Mouse (Mus musculus) c-Kit-positive CD71-positive TER-119-positive erythroid progenitor cells, embryonic 14.5 days (primary cell): ENCODE measurements around the gene Poc1a.

ENCODE experiments used
- DNase-seq: peaks from one replicate; pipeline ENCODE4 v3.0.0-alpha.2; 2013; ENCODE audit warnings: low spot score

The Poc1a gene

DNA sequence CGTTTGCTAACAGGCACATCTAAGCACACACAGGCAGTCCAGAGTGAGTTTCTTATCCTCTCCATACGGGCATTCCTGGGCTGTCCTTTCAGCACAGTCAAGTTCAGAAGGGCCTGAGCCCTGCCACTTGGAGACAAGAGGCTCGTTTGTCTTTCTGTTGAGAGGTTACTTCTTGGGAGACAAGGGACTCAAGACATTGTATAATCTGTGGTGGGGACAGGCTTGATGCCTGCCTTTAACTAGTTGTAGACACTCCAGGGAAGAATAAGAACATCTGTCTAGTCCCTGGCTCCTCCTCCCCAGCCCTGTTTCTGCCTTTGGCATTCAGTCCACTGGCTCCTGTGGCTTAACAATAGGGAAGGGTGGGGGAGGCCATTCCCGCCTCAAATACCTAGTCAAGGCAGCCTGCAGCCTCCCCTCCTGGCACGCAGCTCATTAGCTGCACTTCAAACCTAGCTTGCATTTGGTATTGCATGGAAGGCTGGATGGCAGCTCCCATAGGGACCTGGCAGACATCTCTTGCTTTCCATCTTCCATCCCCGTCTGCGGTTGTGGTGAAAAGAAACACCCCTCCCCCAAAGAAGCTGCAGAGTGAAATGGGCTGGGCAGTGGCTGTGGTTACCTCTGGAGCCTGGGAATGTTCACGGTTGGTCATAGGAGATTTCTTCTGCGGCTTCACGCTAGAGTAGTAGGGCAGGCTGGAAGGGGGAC lies 57.8 kb downstream of the Poc1a start:
- DNase-seq = no peak

DNA sequence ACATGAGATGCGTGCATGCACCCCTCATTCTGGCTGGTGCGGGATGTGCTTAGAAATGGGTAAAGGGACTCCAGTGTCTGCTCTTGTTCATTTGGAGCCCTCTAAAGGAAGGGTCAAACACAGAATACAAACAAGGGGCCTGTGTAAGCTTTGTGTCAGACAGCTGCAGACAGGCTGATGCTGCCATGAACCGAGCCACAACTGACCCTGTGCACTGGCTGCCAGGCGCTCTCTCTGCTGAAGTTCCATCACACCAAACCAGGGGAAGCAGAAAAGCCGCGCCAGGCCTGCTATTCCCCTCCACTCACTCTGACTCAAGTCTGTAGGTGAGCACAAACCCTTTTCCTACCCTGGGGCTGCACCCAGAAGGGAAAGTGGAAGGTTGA lies 58.3 kb downstream of the Poc1a start:
- DNase-seq = no peak

DNA sequence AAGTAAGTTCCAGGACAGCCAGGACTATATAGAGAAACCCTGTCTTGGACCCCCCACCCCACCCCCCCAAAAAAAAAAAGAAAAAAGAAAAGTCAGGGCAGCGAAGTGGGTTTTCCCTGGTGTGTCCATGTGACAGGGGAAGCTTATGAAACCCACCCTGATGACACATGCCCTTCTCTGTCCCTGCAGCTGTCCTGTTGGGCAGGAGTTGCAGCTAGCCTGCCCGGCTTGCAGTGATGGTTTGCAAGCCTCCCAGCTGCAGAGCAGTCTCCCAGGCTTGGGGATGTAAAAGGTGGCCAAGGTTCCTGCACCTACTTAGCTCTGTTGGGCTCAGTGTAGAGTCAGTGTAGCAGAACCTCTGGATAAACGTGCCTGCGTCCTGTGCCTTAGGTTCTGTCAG lies 58.9 kb downstream of the Poc1a start:
- no peak for DNase-seq

DNA sequence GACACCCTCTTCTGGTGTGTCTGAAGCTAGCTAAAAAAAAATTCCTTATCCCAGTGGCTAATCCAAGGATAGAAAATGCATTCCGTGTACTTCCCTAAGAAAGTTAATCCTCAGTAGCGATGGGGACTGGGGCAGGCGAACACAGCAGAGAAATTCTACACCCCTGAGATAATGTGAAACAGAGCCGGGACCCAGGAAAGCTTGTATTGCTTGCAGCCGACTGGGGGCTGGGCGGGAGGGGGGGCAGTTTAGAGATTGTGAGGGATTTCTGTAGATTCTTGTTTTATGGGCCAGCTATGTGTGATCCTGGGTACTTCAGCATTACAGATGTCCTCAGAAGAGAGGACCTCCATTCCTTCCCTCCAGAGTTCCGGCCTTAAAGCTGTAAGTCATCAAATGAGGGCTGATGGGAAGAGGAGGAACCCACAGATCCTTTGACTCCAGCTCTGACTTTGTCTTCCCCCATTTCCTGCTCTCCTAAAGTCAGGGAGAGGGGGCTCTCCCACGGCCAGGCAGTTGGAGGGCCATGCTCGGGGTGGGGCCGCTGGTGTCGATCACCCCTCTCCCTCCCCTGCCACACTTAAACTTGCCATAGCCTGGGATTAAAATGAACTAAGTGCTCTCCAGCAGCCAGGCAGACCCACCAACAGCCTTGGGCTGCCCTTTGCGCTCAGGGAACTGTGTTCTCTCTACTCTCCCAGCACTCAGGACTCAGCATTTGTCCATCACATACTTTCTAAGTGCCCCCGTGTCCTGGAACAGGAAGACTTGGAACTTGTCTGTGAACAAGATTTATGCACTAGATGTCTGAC lies 59.8 kb downstream of the Poc1a start:
- no peak for DNase-seq

DNA sequence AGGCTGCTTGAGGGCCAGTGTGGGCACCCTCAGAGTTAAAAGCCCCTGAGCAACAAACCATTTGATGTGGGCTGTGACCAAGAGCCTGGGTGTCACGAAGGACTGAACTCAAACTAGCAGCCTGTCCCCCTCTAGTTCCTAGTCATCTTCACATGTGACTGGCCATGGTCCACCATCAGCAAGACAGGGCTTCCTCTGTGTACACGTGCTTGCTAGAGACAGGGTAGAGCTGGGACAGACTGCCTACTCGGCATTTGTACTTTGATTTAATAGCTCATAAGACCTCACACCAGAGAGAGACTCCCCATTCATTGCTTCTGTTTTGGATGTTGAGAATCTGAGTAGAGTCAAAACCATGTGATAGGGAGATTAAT lies 60.4 kb downstream of the Poc1a start:
- no peak for DNase-seq

DNA sequence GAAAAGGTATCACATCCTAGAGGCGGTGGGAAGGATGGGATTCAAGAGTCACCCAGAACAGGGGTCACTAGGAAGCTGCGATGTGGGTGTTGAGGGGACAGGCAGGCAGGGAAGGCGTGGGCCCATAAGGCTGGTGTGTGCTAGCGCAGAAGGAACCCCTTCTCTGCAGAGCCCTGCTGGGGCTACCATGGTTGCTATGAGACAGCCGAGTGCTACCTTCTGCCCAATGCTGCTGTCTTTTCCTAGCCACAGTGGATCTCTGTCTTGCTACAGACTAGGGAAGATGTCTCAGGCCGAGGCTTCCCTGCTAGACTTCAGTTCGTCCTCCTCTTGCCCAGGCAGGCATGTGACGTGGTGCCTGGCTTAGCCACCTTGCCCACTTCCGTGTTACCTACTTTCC lies 61.7 kb downstream of the Poc1a start:
- no peak for DNase-seq

DNA sequence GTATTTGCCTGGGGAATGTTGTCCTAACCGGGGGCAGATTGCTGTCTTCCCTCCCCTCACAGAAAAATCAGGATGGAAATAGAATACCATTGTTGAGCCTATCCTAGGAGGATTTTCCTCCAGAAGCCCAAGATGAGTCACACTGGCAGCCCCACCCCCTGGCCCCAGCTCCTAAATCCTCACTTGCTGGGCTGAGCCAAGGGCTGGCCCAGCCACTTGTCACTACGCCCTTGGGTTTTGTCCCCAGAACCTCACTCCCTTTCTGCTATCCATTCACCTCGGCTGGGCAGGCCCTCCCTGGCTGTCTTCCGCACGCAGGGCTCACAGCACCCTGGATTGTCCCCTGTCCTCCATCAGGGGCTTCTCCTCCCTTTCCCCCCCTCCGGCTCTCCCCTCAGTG lies 64.3 kb downstream of the Poc1a start:
- DNase-seq = no peak

DNA sequence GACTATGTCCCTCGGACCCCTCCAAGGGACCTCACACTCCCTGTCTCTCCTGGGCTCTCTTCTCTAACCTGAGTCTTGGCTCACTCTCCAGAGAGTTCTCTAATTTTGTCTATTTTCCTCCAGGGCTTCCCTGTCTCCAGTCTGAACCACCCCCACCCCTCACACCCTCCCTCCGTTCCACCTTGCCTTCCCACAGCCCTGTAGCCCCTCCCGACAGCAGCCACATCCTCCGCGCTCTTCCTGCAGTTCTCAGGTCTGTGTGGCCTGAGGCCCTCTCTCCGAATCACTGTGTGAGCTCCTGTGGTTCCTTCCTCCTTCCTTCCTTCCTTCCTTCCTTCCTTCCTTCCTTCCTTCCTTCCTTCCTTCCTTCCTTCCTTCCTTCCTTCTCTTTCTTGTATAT lies 64.8 kb downstream of the Poc1a start:
- DNase-seq = no peak

DNA sequence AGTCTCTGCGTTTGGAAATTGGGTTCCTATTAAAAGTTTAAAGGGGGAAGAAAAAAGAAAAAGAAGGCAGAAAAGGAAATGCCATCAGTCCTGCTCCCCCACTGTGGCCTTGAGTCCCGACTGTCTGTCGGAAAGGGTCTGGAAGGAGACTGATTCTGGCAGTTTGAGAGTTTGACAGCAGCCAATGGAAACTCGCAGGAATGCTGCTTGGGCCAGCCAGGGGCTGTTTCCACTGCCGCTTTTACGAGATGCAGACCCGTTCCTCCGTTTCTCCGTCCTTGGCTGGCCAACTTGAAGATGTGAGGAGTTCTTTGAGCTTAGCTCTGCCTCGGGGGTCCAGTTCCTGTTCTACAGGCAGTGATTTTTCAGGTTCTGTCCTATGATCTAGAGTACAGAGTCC lies 67.4 kb downstream of the Poc1a start:
- DNase-seq = no peak

DNA sequence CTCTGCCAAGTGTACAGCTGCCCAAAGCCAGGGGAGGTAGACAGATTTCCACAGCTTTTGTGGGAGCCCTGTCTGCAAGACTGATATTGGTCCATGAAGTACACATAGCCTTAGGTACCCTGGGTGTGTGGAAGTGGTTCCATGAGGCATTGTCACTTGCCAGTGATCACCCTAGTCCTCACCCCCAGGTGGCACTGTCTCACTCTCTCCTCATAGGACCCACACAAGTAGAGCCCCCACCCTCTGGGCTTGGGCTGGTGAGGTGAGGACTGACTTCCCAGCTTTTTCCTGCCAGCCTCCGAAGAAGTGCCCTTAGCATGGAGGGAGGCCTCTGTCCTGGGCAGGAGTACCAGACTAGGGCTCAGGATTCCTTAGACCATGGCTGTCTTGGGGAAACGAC lies 68.2 kb downstream of the Poc1a start:
- DNase-seq = no peak

DNA sequence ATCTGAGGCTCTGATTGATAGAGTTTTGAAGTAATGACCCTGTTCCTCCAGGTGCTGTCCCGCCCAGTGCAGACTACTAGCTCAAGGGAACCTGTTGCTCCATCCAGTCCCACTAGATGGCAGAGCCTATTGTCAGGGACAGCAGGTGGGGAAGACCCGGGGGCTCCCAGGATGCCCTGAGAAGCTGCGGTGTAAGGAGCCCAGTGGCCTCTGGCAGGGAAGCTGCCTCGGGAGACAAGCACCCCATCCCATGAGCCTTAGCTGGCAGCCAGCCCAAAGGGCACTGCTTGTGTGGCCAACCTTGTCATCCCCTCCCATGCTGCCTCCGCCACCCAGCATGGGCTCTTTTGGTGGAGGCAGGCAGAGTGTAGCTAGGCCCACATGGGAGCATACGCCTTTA lies 70.3 kb downstream of the Poc1a start:
- no peak for DNase-seq

DNA sequence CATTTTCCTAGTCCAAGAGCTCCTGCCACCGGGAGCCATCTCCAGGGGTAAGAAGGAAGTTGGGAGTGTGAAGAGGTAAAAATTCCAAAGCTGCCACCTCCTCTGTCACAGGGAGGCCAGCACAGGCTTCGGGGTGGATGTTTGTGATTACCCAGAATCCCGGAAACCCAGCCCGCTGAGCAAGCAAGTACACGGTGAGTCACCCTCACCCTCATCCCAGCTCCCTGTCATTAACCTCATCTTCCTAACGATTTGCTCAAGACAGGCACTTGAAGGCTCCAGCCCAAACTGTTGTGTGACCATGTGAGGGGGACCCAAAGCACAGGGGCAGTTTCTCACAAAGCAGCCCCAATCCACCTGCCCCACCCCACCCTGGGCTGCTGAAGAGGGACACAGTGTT lies 72.9 kb downstream of the Poc1a start:
- no peak for DNase-seq

DNA sequence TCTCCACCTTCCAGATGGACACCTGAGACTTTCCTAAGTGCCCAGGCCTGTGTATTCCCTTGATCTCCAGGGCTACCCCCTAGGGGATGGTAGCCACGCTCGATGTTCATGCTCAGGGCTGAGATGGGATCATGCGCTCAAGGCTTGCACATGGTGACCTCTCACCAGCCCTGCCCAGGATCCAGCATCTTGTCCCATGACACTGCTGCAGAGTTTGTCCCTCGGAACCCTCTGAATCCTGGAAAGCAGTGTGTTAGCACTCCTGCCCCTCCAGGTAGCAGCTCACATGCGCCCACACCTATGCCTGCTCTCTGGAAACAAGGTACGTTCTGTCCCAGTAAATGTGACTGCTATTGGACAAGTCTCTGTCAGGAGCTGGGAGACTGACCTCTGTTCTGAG lies 73.9 kb downstream of the Poc1a start:
- DNase-seq = no peak

DNA sequence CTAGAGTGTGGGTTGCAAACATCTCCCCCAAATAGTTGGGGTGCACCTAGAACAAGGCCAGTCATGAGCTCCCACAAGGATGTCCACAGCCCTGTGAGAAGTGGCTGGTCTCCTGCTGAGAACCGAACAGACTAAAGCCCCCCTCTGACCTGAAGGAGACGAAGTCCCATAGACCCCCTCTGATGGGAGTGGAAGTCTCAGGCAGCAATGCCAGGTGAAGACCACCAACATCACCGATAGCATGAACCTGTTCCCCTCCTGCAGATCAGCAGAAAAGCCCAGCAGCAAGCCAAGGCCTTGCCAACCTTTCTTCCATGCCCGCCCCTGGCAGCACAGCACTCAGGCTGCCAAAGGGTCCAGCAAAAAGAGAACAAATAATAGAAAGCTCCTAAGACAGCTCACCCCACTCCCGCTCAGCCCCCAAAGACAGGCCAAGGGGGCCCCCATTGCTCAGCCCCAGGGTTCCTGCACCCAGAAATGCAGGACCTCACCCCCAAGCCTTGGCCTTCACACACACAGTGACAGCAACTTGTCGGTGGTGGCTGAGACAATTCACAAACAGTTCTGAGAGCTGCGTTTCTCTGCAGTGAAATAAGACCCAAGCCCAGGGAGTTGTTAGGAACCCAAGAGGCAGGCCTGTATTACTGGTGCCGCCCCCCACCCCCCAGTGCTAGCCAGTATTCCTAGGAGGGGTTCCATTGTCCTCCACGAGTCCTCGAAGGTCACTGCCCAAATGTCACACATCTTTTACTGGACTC lies 74.5 kb downstream of the Poc1a start:
- DNase-seq = no peak

DNA sequence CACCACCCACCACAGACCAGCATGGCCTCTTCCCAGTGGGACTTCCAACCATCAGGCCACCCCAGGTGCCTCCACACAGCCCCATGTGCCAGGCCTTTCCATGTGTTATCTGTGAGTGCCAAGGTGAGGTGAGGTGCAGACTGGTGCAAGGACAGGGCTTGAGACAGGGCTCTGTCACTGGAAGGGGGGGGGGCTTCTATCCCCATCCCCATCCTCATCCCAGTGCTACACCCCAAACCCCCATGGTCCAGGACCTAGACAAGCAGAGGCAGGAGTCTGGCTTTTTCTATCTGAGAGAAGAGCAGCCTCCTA lies 75.1 kb downstream of the Poc1a start:
- no peak for DNase-seq

DNA sequence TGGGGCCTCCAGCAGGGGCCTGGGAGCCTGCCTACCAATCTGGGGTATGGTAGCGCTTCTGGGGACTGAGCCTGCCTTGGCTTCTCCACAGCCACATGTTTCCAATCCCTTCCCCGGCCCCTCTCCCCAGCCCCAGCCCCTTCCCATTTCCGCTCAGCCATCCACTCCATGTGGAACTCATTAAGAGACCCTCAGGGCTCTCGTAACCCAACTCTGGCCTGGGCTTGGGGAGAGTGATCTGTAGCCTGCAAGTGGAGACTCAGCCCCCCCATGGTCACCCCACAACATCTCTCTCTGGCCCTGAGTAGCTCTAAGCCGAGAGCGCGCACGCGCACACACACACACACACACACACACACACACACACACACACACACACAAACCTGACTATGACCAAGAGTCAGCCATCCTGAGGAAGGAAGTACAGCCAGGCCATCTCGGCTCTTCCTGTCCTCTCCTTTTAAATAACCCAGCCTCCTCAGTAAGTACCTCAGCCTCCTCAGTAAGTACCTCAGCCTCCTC lies 75.5 kb downstream of the Poc1a start:
- DNase-seq = no peak

DNA sequence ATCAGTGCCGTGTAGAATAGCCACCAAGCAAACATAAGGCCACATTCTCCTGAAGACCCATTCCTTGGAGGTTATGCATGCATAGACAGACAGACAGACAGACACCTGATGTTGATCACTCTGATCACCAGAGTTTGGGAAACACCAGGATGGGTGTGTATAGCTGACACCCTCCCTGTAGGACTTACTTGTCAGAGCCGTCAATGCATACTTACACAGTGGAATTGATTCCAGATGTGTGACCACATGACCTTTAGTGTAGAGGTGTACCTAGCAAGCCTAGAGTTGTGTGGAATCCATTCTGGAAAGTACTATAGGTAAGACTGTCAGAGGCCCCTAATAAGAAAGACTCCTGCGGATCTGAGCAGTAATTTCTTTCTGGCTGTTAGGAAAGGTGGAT lies 76.3 kb downstream of the Poc1a start:
- DNase-seq = no peak

DNA sequence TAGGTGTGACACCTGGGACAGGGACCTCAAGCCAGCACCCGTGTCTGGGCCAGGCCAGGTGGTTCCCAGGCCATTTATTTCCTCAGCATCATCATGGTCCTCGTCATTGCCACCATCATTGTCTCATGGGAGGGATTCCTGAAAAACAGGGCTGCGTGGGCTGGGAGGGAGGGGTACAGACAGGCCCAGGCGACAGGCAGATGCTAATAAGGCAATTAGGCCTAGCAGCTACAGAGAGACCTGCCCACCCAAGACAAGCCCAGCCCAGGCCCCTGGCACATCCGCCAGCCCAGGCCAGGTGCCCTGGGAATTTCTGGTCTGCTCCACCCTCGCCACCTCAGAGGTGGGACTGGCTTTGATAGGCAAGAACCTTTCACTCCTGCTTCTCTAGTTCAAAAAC lies 78.4 kb downstream of the Poc1a start:
- no peak for DNase-seq

DNA sequence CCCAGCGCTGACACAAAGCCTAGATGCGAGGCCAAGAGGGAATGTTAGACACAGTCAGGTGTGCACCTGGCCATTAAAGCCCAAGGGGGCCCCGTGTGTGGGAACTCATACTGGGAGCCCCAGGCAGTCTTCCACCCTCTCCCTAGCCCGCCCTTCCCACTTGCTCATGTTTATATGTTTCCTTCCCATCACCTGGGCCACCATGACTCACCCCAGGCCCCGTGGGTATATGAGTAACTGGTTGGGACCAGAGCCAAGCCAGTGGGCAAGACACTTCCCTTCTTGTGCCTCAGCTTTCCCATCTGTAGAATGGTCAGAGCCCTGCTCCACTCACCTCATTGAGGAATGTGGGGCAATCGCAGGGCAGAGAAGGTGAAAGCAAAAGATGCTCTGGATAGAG lies 80.3 kb downstream of the Poc1a start:
- DNase-seq = no peak

DNA sequence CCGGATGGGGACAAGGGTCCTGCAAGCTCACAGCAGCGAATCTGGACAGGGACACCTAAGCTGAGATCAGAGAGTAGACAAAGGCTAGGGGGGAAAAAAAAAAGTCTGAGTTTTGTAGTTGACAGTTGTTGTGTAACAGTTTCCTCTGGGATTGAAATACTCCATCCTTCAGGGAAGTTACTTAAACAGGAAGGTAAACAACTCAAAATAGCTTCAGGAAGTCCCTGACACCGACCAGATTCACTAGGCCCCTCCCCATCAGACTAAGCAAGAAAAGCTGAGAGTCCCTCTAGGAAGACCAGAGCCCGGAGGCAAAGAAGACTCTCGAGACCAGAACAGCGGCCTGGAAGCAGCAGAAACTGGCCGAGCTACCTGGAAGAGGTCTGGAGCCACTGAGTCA lies 84.5 kb downstream of the Poc1a start:
- no peak for DNase-seq

DNA sequence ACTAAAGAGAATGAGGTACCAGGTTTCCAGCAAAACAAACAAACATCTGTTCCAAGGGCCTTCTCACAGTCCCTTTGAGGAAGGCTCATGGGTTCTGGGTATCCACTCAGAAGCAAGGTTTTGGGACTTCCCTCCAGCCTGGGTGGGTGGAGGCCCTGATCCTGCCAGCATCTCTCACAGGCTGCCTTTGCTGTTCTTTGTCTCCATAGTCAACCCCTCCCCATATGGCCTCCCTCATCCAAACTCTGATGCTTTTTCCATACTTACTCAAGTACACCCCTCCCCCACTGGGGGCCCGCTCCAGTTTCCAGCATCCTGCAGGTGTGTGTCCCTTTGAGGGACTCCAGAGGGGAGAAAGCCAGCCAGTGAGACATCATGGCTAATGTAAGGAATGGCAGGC lies 85.3 kb downstream of the Poc1a start:
- no peak for DNase-seq

DNA sequence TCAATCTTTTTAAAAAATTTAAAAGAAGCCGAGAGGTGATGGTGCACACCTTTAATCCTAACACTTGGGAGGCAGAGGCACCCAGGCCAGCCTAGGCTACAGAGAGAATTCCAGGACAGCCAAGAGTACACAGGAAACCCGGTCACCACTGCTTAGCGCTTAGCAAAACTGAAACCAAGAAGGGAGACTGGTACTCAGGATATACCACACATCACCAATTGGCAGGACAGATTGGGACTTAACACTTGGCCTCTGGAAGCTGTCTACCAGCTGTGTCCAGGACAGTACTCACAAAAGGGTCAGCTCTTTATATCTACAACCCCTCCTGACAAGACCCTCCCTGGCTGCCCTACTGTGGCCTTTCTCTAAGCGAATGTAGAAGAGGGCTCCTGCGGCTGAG lies 86.1 kb downstream of the Poc1a start:
- DNase-seq = no peak

DNA sequence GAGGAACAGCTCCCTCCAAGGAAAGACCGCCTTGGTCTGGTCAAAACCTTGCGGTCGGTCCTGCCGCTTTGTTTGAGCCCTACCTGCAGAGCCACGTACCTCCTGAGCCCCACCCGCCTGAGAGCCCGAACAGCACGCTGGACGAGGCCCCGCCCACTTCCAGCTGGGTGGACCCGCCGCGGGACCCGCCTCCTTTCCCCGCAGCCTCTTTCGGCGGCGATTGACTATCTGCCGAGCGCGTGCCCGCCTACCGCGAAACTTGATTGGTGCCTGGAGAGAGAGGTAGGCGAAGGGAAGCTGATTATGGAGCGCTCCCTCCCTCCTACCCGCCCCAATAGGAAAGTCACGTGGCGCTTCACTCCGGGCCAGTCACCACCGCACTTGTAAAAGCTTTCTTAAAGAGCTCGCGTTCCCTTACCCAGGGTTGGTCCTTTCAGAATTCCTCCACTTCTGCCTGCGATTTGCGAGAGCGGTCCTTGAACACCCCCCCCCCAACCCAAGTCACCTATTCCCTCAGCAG lies 86.8 kb downstream of the Poc1a start:
- peak; percentile 96 for DNase-seq
